Mouse (Mus musculus) lung, postnatal 36 days (tissue): ENCODE data around the gene Atrnl1.
"Not testable (repeated sequence)": the region's sequence is repeated elsewhere in the genome, so short reads cannot be mapped to it uniquely, and the experiment has no call there.

Experiments used
- DNase-seq: peaks from one replicate; pipeline ENCODE4 v3.0.0; 2022; ENCODE audit warnings: mixed read lengths

Atrnl1 gene

GRCm38 (mm10) chr19:58043550-58043949 is 432.7 kb downstream of the Atrnl1 start:
- DNase-seq = no peak

GRCm38 (mm10) chr19:58044816-58045215 is 434.0 kb downstream of the Atrnl1 start:
- no peak for DNase-seq

GRCm38 (mm10) chr19:58046656-58047055 is 435.8 kb downstream of the Atrnl1 start:
- no peak for DNase-seq

GRCm38 (mm10) chr19:58050410-58050809 is 439.6 kb downstream of the Atrnl1 start:
- not testable (repeated sequence) for DNase-seq

GRCm38 (mm10) chr19:58050986-58051385 is 440.2 kb downstream of the Atrnl1 start:
- DNase-seq = no peak

GRCm38 (mm10) chr19:58051905-58052304 is 441.1 kb downstream of the Atrnl1 start:
- DNase-seq = no peak

GRCm38 (mm10) chr19:58052444-58053135 is 441.8 kb downstream of the Atrnl1 start:
- DNase-seq = no peak

GRCm38 (mm10) chr19:58059719-58060118 is 448.9 kb downstream of the Atrnl1 start:
- no peak for DNase-seq

- DNase-seq = no peak
These were observed 449.5 kb downstream of the Atrnl1 start for GRCm38 (mm10) chr19:58060199-58060853.

- DNase-seq = peak; percentile 23
These were observed 450.1 kb downstream of the Atrnl1 start for GRCm38 (mm10) chr19:58060854-58061358.

- no peak for DNase-seq
These were observed 451.1 kb downstream of the Atrnl1 start for GRCm38 (mm10) chr19:58061933-58062332.

GRCm38 (mm10) chr19:58063541-58063940 is 452.7 kb downstream of the Atrnl1 start:
- DNase-seq = no peak

- no peak for DNase-seq
These were observed 453.5 kb downstream of the Atrnl1 start for GRCm38 (mm10) chr19:58064116-58065000.

- DNase-seq = peak; percentile 81
These were observed 454.1 kb downstream of the Atrnl1 start for GRCm38 (mm10) chr19:58065001-58065314.

- DNase-seq = no peak
These were observed 454.7 kb downstream of the Atrnl1 start for GRCm38 (mm10) chr19:58065514-58065913.

- DNase-seq = no peak
These were observed 457.3 kb downstream of the Atrnl1 start for GRCm38 (mm10) chr19:58068114-58068513.

- no peak for DNase-seq
These were observed 458.1 kb downstream of the Atrnl1 start for GRCm38 (mm10) chr19:58068958-58069357.

- DNase-seq = peak; percentile 28
These were observed 461.6 kb downstream of the Atrnl1 start for GRCm38 (mm10) chr19:58072404-58072803.

GRCm38 (mm10) chr19:58072846-58073245 is 462.0 kb downstream of the Atrnl1 start:
- DNase-seq = peak; percentile 18

GRCm38 (mm10) chr19:58075252-58075651 is 464.4 kb downstream of the Atrnl1 start:
- no peak for DNase-seq

GRCm38 (mm10) chr19:58076961-58077371 is 466.1 kb downstream of the Atrnl1 start:
- no peak for DNase-seq

- DNase-seq = no peak
These were observed 466.8 kb downstream of the Atrnl1 start for GRCm38 (mm10) chr19:58077529-58078070.

- DNase-seq = no peak
These were observed 469.3 kb downstream of the Atrnl1 start for GRCm38 (mm10) chr19:58080168-58080567.
